Mouse (Mus musculus) frontal cortex, postnatal 10 days (tissue): Measurements from ENCODE around the gene Zfp729a.
A peak's percentile ranks its signal among the peaks of the same experiment; 100 is the strongest.
"Not testable (repeated sequence)": the region's sequence is repeated elsewhere in the genome, so short reads cannot be mapped to it uniquely, and the experiment has no call there.

Experiments
- DNase-seq, 2 experiments: peaks; one replicate each; pipeline ENCODE4 v3.0.0; 2022; ENCODE audit warnings: low spot score in 2 of 2, mixed read lengths in 1 of 2

Zfp729a gene

GRCm38 (mm10) chr13:67637294-67638007 lies at the start of gene Zfp729a, which contains the start of gene Gm49345:
TSS of gene Zfp729a (minus strand) at chr13:67637791.
TSS of gene Gm49345 (minus strand) at chr13:67637769.
- DNase-seq: peak; percentile 76 to 78

GRCm38 (mm10) chr13:67686971-67687370 lies 49.4 kb upstream of the Zfp729a start, which contains the start of gene Zfp738:
TSS of gene Zfp738 (minus strand) at chr13:67687071.
- DNase-seq: no peak

GRCm38 (mm10) chr13:67683841-67684240 lies 46.2 kb upstream of the Zfp729a start:
- DNase-seq: not testable (repeated sequence)

- peak; percentile 78 for DNase-seq
These were observed 45.6 kb upstream of the Zfp729a start for GRCm38 (mm10) chr13:67682959-67683735.

- no peak for DNase-seq
These were observed 37.3 kb upstream of the Zfp729a start for GRCm38 (mm10) chr13:67674902-67675301.

GRCm38 (mm10) chr13:67652496-67652895 lies 14.9 kb upstream of the Zfp729a start:
- DNase-seq: no peak

- DNase-seq: no peak
These were observed 27.5 kb downstream of the Zfp729a start for GRCm38 (mm10) chr13:67610108-67610507.

GRCm38 (mm10) chr13:67609066-67609876 lies 28.3 kb downstream of the Zfp729a start, which contains the start of gene Zfp729b:
TSS of gene Zfp729b (minus strand) at chr13:67609707.
- DNase-seq: peak; percentile 81 to 87

- DNase-seq: no peak
These were observed 64.9 kb downstream of the Zfp729a start for GRCm38 (mm10) chr13:67572591-67573189.
